Mouse (Mus musculus): ENCODE measurements around the gene Gm11238. TPM values are rescaled to one million over a fixed set of nuclear protein-coding genes. Genes with fewer than 3 reads are reported as not detected.
"Not testable (repeated sequence)": the region's sequence is repeated elsewhere in the genome, so short reads cannot be mapped to it uniquely, and the experiment has no call there.

Gene Gm11238
- not detected for polyA plus RNA-seq (2017; shearing (Covaris generic))

- not testable (repeated sequence) for ATAC-seq
Observed at GRCm38 (mm10) chr4:73607581-73607980, at the start of gene Gm11238. Gene Gm11238, plus strand, starts transcription at chr4:73607881.

GRCm38 (mm10) chr4:73599248-73599647, 8.4 kb upstream of the Gm11238 start:
- ATAC-seq, result no peak

GRCm38 (mm10) chr4:73622684-73623083, 15.0 kb downstream of the Gm11238 start, which contains the start of gene Gm11237:
Gene Gm11237, plus strand, starts transcription at chr4:73622984.
- not testable (repeated sequence) for ATAC-seq

GRCm38 (mm10) chr4:73637821-73638220, 30.1 kb downstream of the Gm11238 start, which contains the start of gene Gm11236:
Gene Gm11236, plus strand, starts transcription at chr4:73638121.
- ATAC-seq, result not testable (repeated sequence)

- ATAC-seq, result not testable (repeated sequence)
Observed at GRCm38 (mm10) chr4:73661864-73662263, 54.2 kb downstream of the Gm11238 start.

GRCm38 (mm10) chr4:73668054-73668453, 60.4 kb downstream of the Gm11238 start, which contains the start of gene Gm11239:
Gene Gm11239, plus strand, starts transcription at chr4:73668354.
- ATAC-seq, result not testable (repeated sequence)

- ATAC-seq, result not testable (repeated sequence)
Observed at GRCm38 (mm10) chr4:73683216-73683615, 75.5 kb downstream of the Gm11238 start, which contains the start of gene Gm428. Gene Gm428, plus strand, starts transcription at chr4:73683516.

Other genes starting within 250 kb of the Gm11238 start
- not detected for gene Gm11487, start 202.8 kb upstream of the Gm11238 start, polyA plus RNA-seq (2017; shearing (Covaris generic))
- gene Gm11237, start 15.1 kb downstream of the Gm11238 start, polyA plus RNA-seq (2017; shearing (Covaris generic)), result not detected
- not detected for gene Gm11236, start 30.2 kb downstream of the Gm11238 start, polyA plus RNA-seq (2017; shearing (Covaris generic))
- gene Gm11239, start 60.5 kb downstream of the Gm11238 start, polyA plus RNA-seq (2017; shearing (Covaris generic)), result not detected
- gene Gm428, start 75.6 kb downstream of the Gm11238 start, polyA plus RNA-seq (2017; shearing (Covaris generic)), result not detected
- not detected for gene Rasef, start 183.1 kb downstream of the Gm11238 start, polyA plus RNA-seq (2017; shearing (Covaris generic))

Measured in inflammation-experienced regulatory T-cells, adult 6 months (primary cell).